Mouse (Mus musculus) intestine, embryonic 16.5 days (tissue): ENCODE data around the gene Cpne5. TPM values are rescaled to one million over a fixed set of nuclear protein-coding genes. Genes with fewer than 3 reads are reported as not detected.

Experiments used
- ATAC-seq: fragments of 200-750 bp; cut with Nextera tagmentation; 2 replicates; pipeline ENCODE4 v1.8.0; 2017; ENCODE audit warnings: moderate TSS enrichment, moderate library complexity
- H3K27ac ChIP-seq: fragments of 300-500 bp; sonication (generic); 2 replicates; pipeline ENCODE4 v1.5.1; 2014; ENCODE audit warnings: mild to moderate bottlenecking, low read length
- H3K27me3 ChIP-seq: fragments of 300-500 bp; sonication (generic); replicated peaks from 2 replicates; pipeline ENCODE4 v1.6.1; 2014; ENCODE audit warnings: low read length, control low read depth, mixed read lengths; ENCODE audit not compliant: control insufficient read depth, insufficient read depth
- H3K36me3 ChIP-seq: fragments of 300-500 bp; sonication (generic); 2 replicates; pipeline ENCODE4 v1.6.1; 2014; ENCODE audit warnings: low read length, control low read depth; ENCODE audit not compliant: control insufficient read depth, insufficient read depth
- H3K4me1 ChIP-seq: fragments of 300-500 bp; sonication (generic); 2 replicates; pipeline ENCODE4 v1.6.1; 2014; ENCODE audit warnings: low read length, control low read depth, mixed read lengths; ENCODE audit not compliant: control insufficient read depth, insufficient read depth
- H3K4me2 ChIP-seq: fragments of 300-500 bp; sonication (generic); 2 replicates; pipeline ENCODE4 v1.6.1; 2014; ENCODE audit warnings: low read depth, low read length, control low read depth
- H3K4me3 ChIP-seq: fragments of 300-500 bp; sonication (generic); 2 replicates; pipeline ENCODE4 v1.5.1; 2014; ENCODE audit warnings: mild to moderate bottlenecking, low read length
- H3K9ac ChIP-seq: fragments of 300-500 bp; sonication (generic); 2 replicates; pipeline ENCODE4 v1.6.1; 2014; ENCODE audit warnings: low read depth, low read length
- H3K9me3 ChIP-seq: fragments of 300-500 bp; sonication (generic); 2 replicates; pipeline ENCODE4 v1.6.1; 2016; ENCODE audit warnings: low read length, control low read depth; ENCODE audit not compliant: control insufficient read depth
- WGBS: fragments of 180-500 bp; shearing (Covaris S2); extraction: QIAGEN DNeasy Blood & Tissue Kit; methylation state at CpG from one replicate; pipeline ENCODE4 v1.1.7; 2014; 5-methylcytosine and 5-hydroxymethylcytosine counted together
- polyA plus RNA-seq: library from polyadenylated mRNA; unstranded; fragments of >200 nt; fragmentation: Nextera tagmentation; extraction: Ambion mirVana; gene quantifications from 2 replicates; pipeline ENCODE4 v1.2.1, GENCODE M21; 2015

Cpne5 gene
- polyA plus RNA-seq, 1 experiment from 2014 or later: 5.9 TPM

DNA sequence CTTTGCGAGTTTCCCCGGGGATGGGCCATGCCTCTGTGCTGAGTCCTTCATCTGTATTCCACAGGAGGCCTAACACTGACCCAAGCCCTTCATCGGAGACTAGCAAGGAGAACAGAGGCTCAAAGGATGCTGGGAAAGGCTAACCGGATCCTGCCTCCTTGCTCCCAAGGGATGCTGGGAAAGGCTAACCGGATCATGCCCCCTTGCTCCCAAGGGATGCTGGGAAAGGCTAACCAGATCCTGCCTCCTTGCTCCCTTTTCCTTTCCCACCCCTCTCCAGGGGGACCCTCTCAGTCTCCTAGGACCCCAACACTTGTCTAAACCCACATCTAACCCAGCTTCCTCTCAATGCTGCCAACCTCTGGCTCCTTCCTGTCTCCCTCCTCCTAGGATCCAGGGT is 78.6 kb downstream of the Cpne5 start:
- Histone ChIP-seq H3K27me3 (no peaks in the 10 kb centered on the region), H3K27ac (no peak overlapping the region), H3K36me3 (no peaks in the 10 kb centered on the region), H3K4me1 (peaks cover 12% of the 10 kb centered on the region), H3K4me3 (no peak overlapping the region), H3K9me3 (peaks cover 10% of the 10 kb centered on the region), H3K9ac (no peak overlapping the region), H3K4me2 (no peak overlapping the region)
- WGBS: 97% methylated on average over 5 of the region's 5 CpGs
- no peak for ATAC-seq

- no peak overlapping the region for H3K4me3 ChIP-seq
- WGBS: 93% methylated on average over 15 of the region's 15 CpGs
- H3K36me3 ChIP-seq: no peaks in the 10 kb centered on the region
- H3K9ac ChIP-seq: no peak overlapping the region
- no peak overlapping the region for H3K4me2 ChIP-seq
- peaks cover 10% of the 10 kb centered on the region for H3K9me3 ChIP-seq
- ATAC-seq: no peak
- H3K27me3 ChIP-seq: no peaks in the 10 kb centered on the region
- H3K4me1 ChIP-seq: peaks cover 9% of the 10 kb centered on the region
- no peak overlapping the region for H3K27ac ChIP-seq
Observed at GRCm38 (mm10) chr17:29158899-29159298, 79.1 kb downstream of the Cpne5 start.

DNA sequence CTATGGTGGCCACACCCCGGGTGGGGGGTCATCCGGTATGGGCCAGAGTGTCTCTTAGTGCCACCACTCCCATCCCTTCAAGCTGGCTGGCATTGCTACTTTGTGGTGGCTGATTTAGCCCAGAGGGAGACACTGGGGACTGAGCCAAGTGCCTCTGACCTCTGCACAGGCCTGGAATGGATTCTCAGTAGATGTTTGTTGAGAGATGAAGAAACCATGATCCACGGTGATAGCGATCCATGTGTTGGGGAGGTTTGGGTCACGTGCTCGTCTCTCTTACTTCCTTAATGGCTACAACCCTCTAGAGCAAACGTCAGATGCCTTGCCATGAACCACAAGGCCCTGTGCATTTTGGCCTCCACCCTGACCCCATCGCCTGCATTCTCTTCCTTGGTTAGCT is 81.1 kb downstream of the Cpne5 start:
- Histone ChIP-seq H3K4me3 (no peak overlapping the region), H3K27ac (no peak overlapping the region), H3K9me3 (peaks cover 8% of the 10 kb centered on the region), H3K36me3 (no peaks in the 10 kb centered on the region), H3K4me2 (no peak overlapping the region), H3K27me3 (no peaks in the 10 kb centered on the region), H3K4me1 (peaks cover 9% of the 10 kb centered on the region), H3K9ac (no peak overlapping the region)
- 78% methylated on average over 8 of the region's 8 CpGs for WGBS
- no peak for ATAC-seq

DNA sequence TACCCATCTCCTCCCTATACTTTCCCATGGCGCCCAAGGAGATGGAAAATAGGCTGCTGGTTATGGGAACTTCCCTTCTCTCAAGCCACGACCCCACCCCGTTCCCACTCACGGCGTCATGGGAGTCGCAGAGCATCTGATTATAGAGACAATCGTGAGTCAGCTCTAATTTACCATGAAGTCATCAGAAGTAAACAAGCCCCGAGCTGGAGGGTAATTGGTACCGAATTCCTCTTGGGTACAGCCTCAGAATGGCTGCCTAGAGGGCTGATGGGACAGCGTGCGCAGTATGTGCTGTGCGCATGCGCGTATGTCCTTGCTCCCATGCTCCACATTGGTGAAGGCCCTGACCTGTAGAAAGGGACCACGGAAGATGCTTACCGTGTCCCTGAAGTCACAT is 81.6 kb downstream of the Cpne5 start:
- no peak overlapping the region for H3K4me3 ChIP-seq
- no peaks in the 10 kb centered on the region for H3K36me3 ChIP-seq
- H3K27ac ChIP-seq: 0 out of 2 replicates have a peak overlapping the region, but pooled peaks have one; percentile 9
- no peak overlapping the region for H3K4me2 ChIP-seq
- peaks cover 9% of the 10 kb centered on the region for H3K4me1 ChIP-seq
- 78% methylated on average over 16 of the region's 16 CpGs for WGBS
- H3K9ac ChIP-seq: no peak overlapping the region
- peaks cover 3% of the 10 kb centered on the region; the same call in 1 of the 2 replicates for H3K9me3 ChIP-seq
- no peaks in the 10 kb centered on the region for H3K27me3 ChIP-seq
- no peak for ATAC-seq

GRCm38 (mm10) chr17:29155355-29156135 is 82.4 kb downstream of the Cpne5 start:
- Histone ChIP-seq H3K4me3 (no peak overlapping the region), H3K9me3 (no peaks in the 10 kb centered on the region), H3K27me3 (no peaks in the 10 kb centered on the region), H3K4me2 (no peak overlapping the region), H3K4me1 (peaks cover 9% of the 10 kb centered on the region), H3K27ac (no peak overlapping the region), H3K36me3 (no peaks in the 10 kb centered on the region), H3K9ac (no peak overlapping the region)
- 64% methylated on average over 12 of the region's 12 CpGs for WGBS
- ATAC-seq: peak; percentile 29; the same call in 1 of the 2 replicates

DNA sequence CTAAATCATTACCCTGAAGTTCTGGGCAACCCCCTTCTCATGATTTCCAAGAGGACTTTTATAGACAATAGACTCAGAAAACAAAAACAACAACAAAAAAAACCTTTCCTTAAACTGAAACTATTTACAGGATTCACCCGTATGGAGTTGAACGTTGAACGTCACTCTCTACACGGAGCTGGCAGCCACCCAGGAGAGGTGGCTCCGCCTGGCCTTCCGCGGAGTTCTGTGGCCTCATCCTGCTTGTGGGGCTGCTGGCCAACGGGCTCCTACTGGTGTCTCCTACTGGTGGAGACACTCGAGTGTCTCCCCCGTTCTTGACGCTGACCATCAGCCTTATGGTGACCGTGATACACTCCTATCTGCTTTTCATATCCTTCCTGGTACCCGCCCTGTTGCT is 83.7 kb downstream of the Cpne5 start:
- no peak for ATAC-seq
- WGBS: 73% methylated on average over 13 of the region's 13 CpGs
- no peaks in the 10 kb centered on the region for H3K27me3 ChIP-seq

GRCm38 (mm10) chr17:29152547-29152946 is 85.4 kb downstream of the Cpne5 start:
- Histone ChIP-seq H3K4me3 (no peak overlapping the region), H3K9me3 (no peaks in the 10 kb centered on the region), H3K27ac (no peak overlapping the region), H3K4me2 (no peak overlapping the region), H3K9ac (no peak overlapping the region), H3K36me3 (no peaks in the 10 kb centered on the region), H3K4me1 (peaks cover 11% of the 10 kb centered on the region; the same call in 1 of the 2 replicates), H3K27me3 (no peaks in the 10 kb centered on the region)
- WGBS: 72% methylated on average over 5 of the region's 5 CpGs
- no peak for ATAC-seq

More for the DNA sequence above, 83.7 kb downstream of the Cpne5 start:
- Histone ChIP-seq H3K27ac (no peak overlapping the region), H3K4me2 (no peak overlapping the region), H3K9ac (no peak overlapping the region), H3K4me3 (no peak overlapping the region), H3K36me3 (no peaks in the 10 kb centered on the region), H3K4me1 (peaks cover 9% of the 10 kb centered on the region; the same call in 1 of the 2 replicates), H3K9me3 (no peaks in the 10 kb centered on the region)

DNA sequence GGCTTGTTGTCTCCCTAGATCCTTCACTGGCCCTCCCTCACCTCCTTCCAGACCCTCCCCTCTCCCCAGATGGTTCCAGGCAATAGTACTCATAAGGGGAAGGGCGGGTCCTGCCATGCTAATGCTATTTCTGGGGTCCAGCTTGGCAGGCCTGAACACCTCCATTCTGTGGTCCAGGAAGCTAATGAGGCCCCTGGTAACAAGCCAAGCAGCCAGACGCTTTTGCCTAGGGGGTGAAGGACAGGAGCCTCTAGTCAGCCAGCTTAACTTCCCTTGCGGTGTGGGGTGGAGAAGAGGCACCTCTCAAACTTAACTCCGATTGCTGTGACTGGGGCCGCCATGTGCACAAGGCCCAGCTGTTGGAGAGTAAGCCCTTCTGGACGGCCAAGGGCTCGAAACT is 88.2 kb downstream of the Cpne5 start:
- Histone ChIP-seq H3K4me2 (no peak overlapping the region), H3K9ac (no peak overlapping the region), H3K4me1 (0 out of 2 replicates have a peak, but pooled peaks cover 2% of the 10 kb centered on the region), H3K4me3 (no peak overlapping the region), H3K9me3 (no peaks in the 10 kb centered on the region), H3K27me3 (no peaks in the 10 kb centered on the region), H3K36me3 (no peaks in the 10 kb centered on the region), H3K27ac (no peak overlapping the region)
- ATAC-seq: no peak
- WGBS: 77% methylated on average over 7 of the region's 7 CpGs

- Histone ChIP-seq H3K9me3 (no peaks in the 10 kb centered on the region), H3K4me2 (no peak overlapping the region), H3K27ac (no peak overlapping the region), H3K4me1 (0 out of 2 replicates have a peak, but pooled peaks cover 2% of the 10 kb centered on the region), H3K9ac (no peak overlapping the region), H3K36me3 (no peaks in the 10 kb centered on the region), H3K4me3 (no peak overlapping the region), H3K27me3 (no peaks in the 10 kb centered on the region)
- ATAC-seq: no peak
- 78% methylated on average over 6 of the region's 6 CpGs for WGBS
Observed at GRCm38 (mm10) chr17:29147773-29148172, 90.2 kb downstream of the Cpne5 start.
